Mouse (Mus musculus): Measurements from ENCODE around the gene Cblc.
"Not testable (repeated sequence)": the region's sequence is repeated elsewhere in the genome, so short reads cannot be mapped to it uniquely, and the experiment has no call there.

Cblc gene

DNA sequence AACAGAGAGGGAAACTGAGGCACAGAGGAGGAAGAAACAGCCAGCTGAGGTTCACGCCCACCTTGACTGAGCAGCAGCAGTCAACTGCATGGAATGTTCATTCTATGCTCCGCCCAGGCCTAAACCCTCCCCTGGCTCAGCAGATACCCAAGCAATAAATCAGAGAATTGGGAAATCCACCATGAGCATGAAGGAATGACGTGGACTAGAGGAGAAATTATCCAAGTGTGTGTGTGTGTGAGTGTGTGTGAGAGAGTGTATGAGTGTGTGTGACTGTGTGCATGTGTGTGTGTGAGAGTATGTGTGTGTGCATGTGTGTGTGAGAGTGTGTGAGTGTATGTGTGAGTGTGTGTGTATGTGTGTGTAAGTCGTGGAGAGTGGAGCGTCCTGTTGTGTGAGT lies 21.8 kb upstream of the Cblc start:
- no peak for DNase-seq

GRCm38 (mm10) chr7:19817382-19818105 lies 20.9 kb upstream of the Cblc start:
- DNase-seq, result peak; percentile 49

GRCm38 (mm10) chr7:19816224-19816771 lies 19.7 kb upstream of the Cblc start:
- DNase-seq, result peak; percentile 83

GRCm38 (mm10) chr7:19815296-19816223 lies 19.0 kb upstream of the Cblc start:
- no peak for DNase-seq

- DNase-seq, result no peak
Measured at GRCm38 (mm10) chr7:19813579-19814122, 17.0 kb upstream of the Cblc start.

DNA sequence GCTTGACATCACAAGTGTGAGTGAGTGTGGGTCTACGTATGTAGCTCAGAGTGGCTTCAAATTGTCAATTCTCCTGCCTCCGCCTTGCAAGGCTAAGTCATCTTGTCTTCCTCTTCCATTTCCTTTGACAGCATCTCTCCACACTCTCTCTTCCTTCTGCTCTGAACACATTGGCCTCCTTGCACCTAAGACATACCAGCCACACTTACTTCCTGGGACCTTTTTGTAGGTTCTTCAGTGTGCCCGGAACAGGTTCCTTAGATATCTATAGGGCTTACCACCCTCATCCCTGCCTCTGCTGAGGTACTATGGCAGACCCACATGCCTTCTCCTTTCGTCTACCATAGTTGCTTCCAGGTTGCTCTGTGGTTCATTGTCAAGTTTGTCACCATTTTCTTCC lies 16.6 kb upstream of the Cblc start:
- no peak for DNase-seq

DNA sequence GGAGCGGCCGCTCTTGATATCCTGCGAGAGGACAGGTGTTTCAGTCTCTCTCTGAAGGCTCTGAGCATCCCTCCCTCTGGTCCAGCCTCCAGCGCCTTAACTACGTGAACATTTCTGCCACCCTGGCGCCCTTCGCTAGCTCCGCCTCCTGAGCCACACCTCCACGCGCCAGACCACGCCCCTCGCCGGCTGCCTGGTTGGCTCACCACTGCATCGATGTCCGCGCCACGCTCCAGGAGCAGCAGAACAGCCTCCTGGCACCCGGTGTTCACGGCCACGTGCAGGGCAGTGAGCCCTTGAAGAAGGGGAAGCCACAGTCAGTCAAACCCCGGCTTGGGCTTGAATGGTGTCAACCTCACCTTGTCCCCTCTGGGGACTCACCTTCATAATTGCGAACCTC lies 14.5 kb upstream of the Cblc start:
- DNase-seq, result peak; percentile 22

DNA sequence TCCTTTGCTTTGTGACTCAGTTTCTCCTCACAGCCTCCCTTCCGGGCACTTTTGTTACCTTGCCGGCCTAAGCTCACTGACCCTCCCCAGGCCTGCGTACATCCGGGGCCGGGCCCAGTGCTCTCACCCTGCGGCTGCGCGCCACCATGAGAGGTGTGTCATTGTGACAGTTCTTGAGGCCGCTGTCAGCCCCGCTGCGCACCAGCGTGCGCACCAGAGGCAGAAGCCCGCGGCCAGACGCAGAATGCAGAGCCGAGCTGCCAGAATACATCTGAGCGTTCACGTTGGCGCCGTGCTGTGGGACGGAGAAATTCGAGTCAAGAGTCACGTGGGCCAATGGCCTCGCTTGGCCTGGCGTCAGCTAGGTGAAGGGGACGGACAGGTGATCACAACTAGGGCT lies 12.8 kb upstream of the Cblc start:
- DNase-seq, result no peak

DNA sequence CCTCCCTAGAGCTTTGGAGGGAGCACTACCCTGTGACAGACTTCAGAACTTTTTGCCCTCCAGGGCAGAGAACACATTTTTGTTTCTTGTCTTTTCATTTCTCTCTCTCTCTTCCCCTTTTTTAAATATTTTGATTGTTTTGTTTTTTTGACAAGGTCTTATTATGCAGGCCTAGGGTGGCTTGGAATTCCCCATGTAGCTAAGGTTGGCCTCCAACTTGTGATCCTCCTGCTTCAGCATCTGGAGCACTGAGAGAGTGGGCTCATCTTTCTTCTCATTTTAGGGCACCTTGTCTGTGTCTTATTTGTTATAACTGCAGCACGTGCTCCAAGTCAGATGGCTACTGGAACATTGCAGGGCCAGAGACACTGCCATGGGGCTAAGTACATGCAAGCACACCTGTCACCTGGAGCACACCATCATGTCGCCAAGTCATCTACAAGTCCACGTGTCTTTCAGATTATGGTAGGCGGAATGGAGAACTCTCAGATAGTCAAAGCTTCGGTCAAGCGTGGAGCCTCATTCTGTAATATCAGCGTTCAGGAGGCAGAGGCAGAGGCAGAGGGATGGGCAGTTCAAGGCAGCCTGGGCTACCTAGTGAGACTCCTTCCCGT lies 9.9 kb upstream of the Cblc start:
- DNase-seq, result no peak

GRCm38 (mm10) chr7:19802995-19803394 lies 6.4 kb upstream of the Cblc start:
- peak; percentile 42 for DNase-seq

DNA sequence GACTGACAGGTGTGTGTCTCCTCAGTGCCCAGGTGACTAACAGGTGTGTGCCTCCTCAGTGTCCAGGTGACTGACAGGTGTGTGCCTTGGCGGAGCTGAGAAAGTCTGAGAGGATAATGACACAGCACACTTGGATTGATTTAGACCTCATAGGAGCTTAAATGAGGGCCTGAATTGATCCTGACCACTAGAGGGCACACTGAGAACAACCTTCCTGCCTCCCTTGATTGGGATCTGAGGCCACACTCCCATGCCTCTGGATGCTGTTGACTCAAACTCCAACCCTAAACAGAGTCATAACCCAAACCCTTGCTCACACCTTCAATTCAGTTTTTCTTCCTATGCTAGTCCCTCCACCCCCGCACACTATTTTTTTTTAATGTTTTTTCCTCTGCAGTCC lies 4.2 kb upstream of the Cblc start:
- DNase-seq, result no peak

DNA sequence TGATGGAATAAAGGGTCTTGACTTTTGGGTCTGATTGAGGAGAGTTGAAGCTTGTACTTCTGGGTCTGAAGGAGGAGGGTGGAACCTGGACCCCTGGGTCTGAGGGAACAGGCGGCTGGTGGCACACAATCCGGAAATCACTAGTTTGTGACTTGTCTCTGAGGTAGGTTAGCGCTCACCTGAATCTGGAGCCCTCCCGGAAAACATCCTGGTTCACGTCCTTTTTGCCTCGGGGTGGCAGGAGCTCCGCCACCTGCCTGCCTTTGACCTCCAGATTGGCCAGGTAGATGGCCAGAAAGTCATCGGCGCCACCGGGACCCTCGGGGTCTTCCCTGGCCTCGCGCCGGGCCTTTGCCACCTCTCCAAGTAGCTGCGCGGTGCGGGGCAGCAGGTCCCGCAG lies 355 bp downstream of the Cblc start:
- DNase-seq, result no peak

GRCm38 (mm10) chr7:19795236-19795635 lies 1.4 kb downstream of the Cblc start:
- no peak for DNase-seq

GRCm38 (mm10) chr7:19792701-19793630 lies 3.6 kb downstream of the Cblc start:
- no peak for DNase-seq

GRCm38 (mm10) chr7:19791504-19791903 lies 5.1 kb downstream of the Cblc start:
- DNase-seq, result not testable (repeated sequence)

GRCm38 (mm10) chr7:19789904-19790347 lies 6.7 kb downstream of the Cblc start:
- peak; percentile 47 for DNase-seq

- no peak for DNase-seq
Measured at GRCm38 (mm10) chr7:19785874-19786458, 10.6 kb downstream of the Cblc start.

GRCm38 (mm10) chr7:19784764-19785535 lies 11.7 kb downstream of the Cblc start:
- no peak for DNase-seq

DNA sequence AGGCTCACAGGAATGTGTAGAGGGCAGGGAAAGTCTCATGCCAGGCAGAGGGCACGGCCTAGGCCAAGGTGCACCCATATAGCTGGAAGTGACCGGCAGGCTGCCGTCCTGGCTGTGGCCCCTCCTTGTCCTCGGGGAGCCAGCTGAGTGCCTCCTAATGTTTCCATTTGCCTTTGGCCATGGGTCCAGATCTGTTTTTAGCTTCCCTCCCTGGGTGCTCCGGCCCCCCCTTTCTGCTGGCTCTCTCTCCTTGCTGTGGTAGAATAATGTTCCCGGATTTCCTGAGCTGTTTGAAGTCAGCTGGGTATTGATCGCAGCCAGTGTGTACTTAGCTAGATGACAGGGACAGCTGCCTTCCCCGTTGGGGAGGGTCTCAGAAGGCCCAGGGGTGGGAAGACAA lies 13.0 kb downstream of the Cblc start:
- DNase-seq, result no peak

DNA sequence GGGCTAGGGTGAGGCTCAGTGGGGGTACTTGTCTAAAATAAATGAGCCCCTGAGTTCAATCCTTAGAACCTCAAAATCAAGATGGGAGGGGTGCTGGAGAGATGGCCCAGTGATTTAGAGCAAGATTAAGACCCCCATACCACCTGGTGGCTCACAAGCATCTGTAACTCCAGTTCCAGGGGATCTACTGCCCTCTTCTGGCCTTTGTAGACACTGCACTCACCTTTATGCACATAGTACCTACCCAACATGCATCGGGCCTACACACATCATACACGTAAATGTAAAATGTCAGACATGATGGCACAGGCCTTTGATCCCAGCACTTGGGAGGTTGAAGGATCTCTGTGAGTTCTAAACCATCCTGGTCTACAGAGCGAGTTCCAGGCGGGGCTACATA lies 14.0 kb downstream of the Cblc start:
- DNase-seq, result no peak

- DNase-seq, result no peak
Measured at GRCm38 (mm10) chr7:19781741-19782140, 14.9 kb downstream of the Cblc start.
